Mouse (Mus musculus): Measurements from ENCODE around the gene Gm20388. TPM values are rescaled to one million over a fixed set of nuclear protein-coding genes. Genes with fewer than 3 reads are reported as not detected.

Gene Gm20388
- polyA plus RNA-seq, 1 experiment from 2014 or later: 5.3 TPM

DNA sequence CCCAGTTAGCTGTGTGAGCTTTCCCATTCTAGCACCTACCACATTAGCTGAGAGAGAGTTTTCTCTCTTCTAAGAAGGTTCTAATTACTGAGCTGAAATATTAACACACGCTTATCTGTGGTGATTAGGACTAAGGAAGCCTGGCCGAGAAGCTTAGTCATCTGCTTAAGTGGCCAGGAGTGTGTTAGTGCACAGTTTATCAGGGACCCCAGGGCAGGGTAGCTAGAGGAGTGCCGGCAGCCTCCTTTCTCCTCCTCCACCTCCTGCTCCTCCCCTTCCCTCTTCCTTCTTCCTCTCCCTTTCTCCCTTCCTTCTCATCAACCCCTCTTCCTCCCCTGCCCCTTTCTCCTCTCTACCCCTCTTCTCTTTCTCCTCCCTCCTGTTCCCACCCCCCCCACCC, 4339.6 kb downstream of the Gm20388 start:
- DNase-seq (ENCODE audit: low spot score) (no peak), ATAC-seq (replicated peaks; ENCODE audit: low FRiP score) (peak; percentile 94)
- WGBS: 10% methylated on average over 3 of the region's 3 CpGs
- Histone ChIP-seq H3K4me2 (peak overlapping the region; percentile 56), H3K4me1 (replicated peaks; ENCODE audit: control insufficient read depth, insufficient read depth, low read length) (peaks cover 35% of the 10 kb centered on the region), H3K9ac (ENCODE audit: low read depth, low read length) (peak overlapping the region; percentile 26), H3K27me3 (replicated peaks; ENCODE audit: control insufficient read depth, insufficient read depth, low read length) (no peaks in the 10 kb centered on the region), H3K27ac (ENCODE audit: low read depth, low read length) (peak overlapping the region; percentile 88), H3K4me3 (ENCODE audit: low read depth, low read length) (no peak overlapping the region), H3K36me3 (ENCODE audit: control insufficient read depth, insufficient read depth, low read length) (no peaks in the 10 kb centered on the region), H3K9me3 (ENCODE audit: control insufficient read depth, low read length) (no peaks in the 10 kb centered on the region)

DNA sequence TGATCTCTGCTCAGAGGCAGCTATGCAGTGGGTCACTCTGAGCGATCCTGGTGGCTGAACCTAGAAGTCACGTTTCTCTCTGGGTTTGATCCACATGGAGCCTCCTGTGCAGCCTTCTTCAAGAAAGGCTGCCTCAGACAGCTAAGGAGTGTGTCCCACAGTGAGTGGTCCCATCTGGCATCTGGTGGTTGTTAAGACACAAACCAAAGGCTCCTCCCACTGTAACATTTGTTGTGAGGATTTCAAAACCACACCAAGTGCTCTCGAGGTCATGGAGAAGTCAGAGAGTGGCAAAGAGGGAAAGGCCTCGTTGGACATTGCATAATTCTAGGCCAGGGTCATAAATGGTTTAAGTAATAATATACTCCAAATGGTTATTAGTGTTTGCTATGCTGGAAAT, 4340.1 kb downstream of the Gm20388 start:
- no peak overlapping the region for H3K4me3 ChIP-seq (ENCODE audit: low read depth, low read length)
- peaks cover 35% of the 10 kb centered on the region for H3K4me1 ChIP-seq (replicated peaks; ENCODE audit: control insufficient read depth, insufficient read depth, low read length)
- DNase-seq (ENCODE audit: low spot score) (no peak), ATAC-seq (replicated peaks; ENCODE audit: low FRiP score) (peak; percentile 18; the same call in 1 of the 2 replicates)
- H3K27me3 ChIP-seq (replicated peaks; ENCODE audit: control insufficient read depth, insufficient read depth, low read length): no peaks in the 10 kb centered on the region
- no peaks in the 10 kb centered on the region for H3K36me3 ChIP-seq (ENCODE audit: control insufficient read depth, insufficient read depth, low read length)
- H3K4me2 ChIP-seq: peak overlapping the region; percentile 56
- no peaks in the 10 kb centered on the region for H3K9me3 ChIP-seq (ENCODE audit: control insufficient read depth, low read length)
- H3K9ac ChIP-seq (ENCODE audit: low read depth, low read length): no peak overlapping the region; the same call in 1 of the 2 replicates
- peak overlapping the region; percentile 81 for H3K27ac ChIP-seq (ENCODE audit: low read depth, low read length)
- WGBS: 17% methylated on average over 4 of the region's 4 CpGs

DNA sequence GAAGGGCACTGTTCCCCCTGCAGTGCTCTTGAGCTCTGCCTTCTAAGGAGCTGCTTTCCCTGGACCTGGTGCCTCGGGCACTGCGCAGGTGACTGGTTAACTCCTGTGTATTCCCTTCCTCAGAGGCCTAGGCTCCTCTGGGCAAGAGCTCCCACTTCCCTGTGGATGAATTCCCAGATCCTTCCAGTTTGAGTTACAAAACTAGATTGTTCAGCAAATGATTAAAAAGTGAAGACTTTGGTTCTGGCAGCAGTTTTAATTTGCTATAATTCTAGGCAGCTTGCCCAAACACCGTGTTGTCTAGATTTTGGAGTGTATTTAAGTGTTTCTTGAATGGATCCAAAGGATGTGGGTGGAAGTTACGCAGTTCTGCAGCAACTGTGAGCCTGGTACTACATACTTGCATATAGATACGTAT, 4341.9 kb downstream of the Gm20388 start:
- peaks cover 37% of the 10 kb centered on the region for H3K4me1 ChIP-seq (replicated peaks; ENCODE audit: control insufficient read depth, insufficient read depth, low read length)
- H3K27ac ChIP-seq (ENCODE audit: low read depth, low read length): no peak overlapping the region
- H3K9me3 ChIP-seq (ENCODE audit: control insufficient read depth, low read length): no peaks in the 10 kb centered on the region
- DNase-seq (ENCODE audit: low spot score) (no peak), ATAC-seq (replicated peaks; ENCODE audit: low FRiP score) (no peak)
- H3K27me3 ChIP-seq (replicated peaks; ENCODE audit: control insufficient read depth, insufficient read depth, low read length): no peaks in the 10 kb centered on the region
- 87% methylated on average over 5 of the region's 5 CpGs for WGBS
- H3K4me2 ChIP-seq: no peak overlapping the region
- H3K36me3 ChIP-seq (ENCODE audit: control insufficient read depth, insufficient read depth, low read length): no peaks in the 10 kb centered on the region
- no peak overlapping the region for H3K9ac ChIP-seq (ENCODE audit: low read depth, low read length)
- no peak overlapping the region for H3K4me3 ChIP-seq (ENCODE audit: low read depth, low read length)

DNA sequence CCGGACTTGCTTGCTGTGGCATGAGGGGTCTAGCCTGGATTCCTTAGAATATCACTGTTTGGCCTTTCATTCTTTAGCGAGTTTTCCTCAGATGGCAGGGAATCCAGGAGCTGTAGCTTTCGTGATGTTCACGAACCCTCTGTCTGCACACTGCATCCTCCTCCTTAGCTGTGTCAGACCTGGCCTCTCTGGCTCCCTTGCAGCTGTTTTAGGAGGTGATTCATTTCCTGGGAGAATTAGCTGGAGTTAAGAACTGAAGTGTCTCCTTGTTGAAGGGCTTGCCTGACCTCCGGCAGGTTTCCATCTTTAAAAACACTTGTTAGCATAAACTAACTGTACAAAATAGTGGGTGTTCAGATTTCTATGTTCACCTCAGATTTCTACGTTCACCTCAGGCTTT, 4343.3 kb downstream of the Gm20388 start:
- no peak overlapping the region for H3K4me3 ChIP-seq (ENCODE audit: low read depth, low read length)
- H3K36me3 ChIP-seq (ENCODE audit: control insufficient read depth, insufficient read depth, low read length): no peaks in the 10 kb centered on the region
- no peak overlapping the region for H3K9ac ChIP-seq (ENCODE audit: low read depth, low read length)
- H3K4me2 ChIP-seq: no peak overlapping the region
- H3K4me1 ChIP-seq (replicated peaks; ENCODE audit: control insufficient read depth, insufficient read depth, low read length): peaks cover 39% of the 10 kb centered on the region
- no peaks in the 10 kb centered on the region for H3K27me3 ChIP-seq (replicated peaks; ENCODE audit: control insufficient read depth, insufficient read depth, low read length)
- no peaks in the 10 kb centered on the region for H3K9me3 ChIP-seq (ENCODE audit: control insufficient read depth, low read length)
- ATAC-seq (replicated peaks; ENCODE audit: low FRiP score) (no peak), DNase-seq (ENCODE audit: low spot score) (no peak)
- H3K27ac ChIP-seq (ENCODE audit: low read depth, low read length): no peak overlapping the region
- WGBS: 87% methylated on average over 6 of the region's 6 CpGs

DNA sequence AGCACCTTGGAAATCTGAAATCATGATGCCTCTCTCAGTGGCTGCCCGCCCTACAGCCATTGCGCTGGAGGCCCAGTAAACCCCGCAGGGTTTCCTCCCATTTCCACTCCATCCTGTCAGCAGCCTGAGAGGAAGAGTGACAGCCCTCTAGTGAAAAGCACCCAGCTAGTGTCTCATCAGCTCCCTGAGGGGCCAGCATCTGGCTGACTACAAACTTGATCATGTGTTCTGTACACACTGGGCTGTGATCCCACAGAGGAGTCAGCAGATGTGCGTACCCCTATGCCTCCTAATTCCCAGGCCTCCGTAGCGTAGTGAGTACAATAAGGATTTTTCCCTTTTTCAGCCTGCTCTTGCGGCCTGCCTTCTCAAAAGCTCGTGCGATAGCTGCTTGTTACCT, 4346.2 kb downstream of the Gm20388 start:
- no peaks in the 10 kb centered on the region for H3K27me3 ChIP-seq (replicated peaks; ENCODE audit: control insufficient read depth, insufficient read depth, low read length)
- no peak for DNase-seq (ENCODE audit: low spot score)
- no peaks in the 10 kb centered on the region for H3K9me3 ChIP-seq (ENCODE audit: control insufficient read depth, low read length)
- no peak overlapping the region for H3K9ac ChIP-seq (ENCODE audit: low read depth, low read length)
- WGBS: 83% methylated on average over 9 of the region's 9 CpGs
- H3K27ac ChIP-seq (ENCODE audit: low read depth, low read length): no peak overlapping the region
- H3K4me2 ChIP-seq: no peak overlapping the region
- no peaks in the 10 kb centered on the region for H3K36me3 ChIP-seq (ENCODE audit: control insufficient read depth, insufficient read depth, low read length)
- H3K4me3 ChIP-seq (ENCODE audit: low read depth, low read length): no peak overlapping the region
- ATAC-seq (replicated peaks; ENCODE audit: low FRiP score): no peak
- peaks cover 26% of the 10 kb centered on the region for H3K4me1 ChIP-seq (replicated peaks; ENCODE audit: control insufficient read depth, insufficient read depth, low read length)

DNA sequence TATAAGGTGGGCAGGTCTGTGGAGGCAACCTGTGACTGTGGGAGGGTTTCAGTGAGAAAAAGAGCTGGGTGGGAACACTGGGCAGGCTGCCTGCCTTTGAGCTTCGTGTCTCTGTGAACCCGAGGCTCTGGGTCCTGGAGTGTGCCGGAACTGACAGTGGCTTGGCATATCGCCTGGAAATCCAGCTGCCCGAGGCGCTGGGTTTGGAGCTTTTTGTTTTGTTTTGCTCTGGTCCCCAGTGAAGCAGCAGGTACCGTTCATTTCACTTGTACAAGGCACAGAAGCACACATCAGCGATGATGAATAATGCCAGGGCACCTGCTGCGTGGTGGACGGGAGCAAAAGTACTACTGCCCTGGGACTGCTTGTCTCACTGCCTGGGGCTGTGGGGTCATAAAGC, 4346.7 kb downstream of the Gm20388 start:
- DNase-seq (ENCODE audit: low spot score) (no peak), ATAC-seq (replicated peaks; ENCODE audit: low FRiP score) (no peak)
- Histone ChIP-seq H3K4me1 (replicated peaks; ENCODE audit: control insufficient read depth, insufficient read depth, low read length) (peaks cover 20% of the 10 kb centered on the region), H3K36me3 (ENCODE audit: control insufficient read depth, insufficient read depth, low read length) (no peaks in the 10 kb centered on the region), H3K9me3 (ENCODE audit: control insufficient read depth, low read length) (no peaks in the 10 kb centered on the region), H3K9ac (ENCODE audit: low read depth, low read length) (no peak overlapping the region), H3K27ac (ENCODE audit: low read depth, low read length) (no peak overlapping the region), H3K4me3 (ENCODE audit: low read depth, low read length) (no peak overlapping the region), H3K4me2 (no peak overlapping the region), H3K27me3 (replicated peaks; ENCODE audit: control insufficient read depth, insufficient read depth, low read length) (no peaks in the 10 kb centered on the region)
- 87% methylated on average over 10 of the region's 10 CpGs for WGBS

DNA sequence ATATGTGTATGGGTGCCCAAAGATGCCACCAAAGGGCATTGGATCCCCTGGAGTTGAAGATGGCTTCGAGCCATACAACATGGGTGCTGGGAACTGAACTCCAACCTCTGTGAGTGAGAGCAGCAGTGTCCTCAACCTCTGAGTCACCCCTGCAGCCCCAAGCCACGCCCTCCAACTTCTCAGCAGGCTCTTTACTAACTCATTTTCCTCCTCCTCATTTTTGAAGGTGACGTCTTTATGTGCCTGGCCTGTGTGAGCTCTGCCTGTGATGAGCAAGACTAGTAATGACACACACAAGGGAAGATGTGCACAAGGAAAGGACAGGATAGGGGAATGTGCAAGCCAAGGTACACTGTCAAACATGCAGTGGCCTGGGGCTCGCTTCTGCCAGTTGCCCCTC, 4348.5 kb downstream of the Gm20388 start:
- H3K27ac ChIP-seq (ENCODE audit: low read depth, low read length): no peak overlapping the region
- ATAC-seq (replicated peaks; ENCODE audit: low FRiP score): no peak
- WGBS: 78% methylated on average over 4 of the region's 4 CpGs
- no peak overlapping the region for H3K9ac ChIP-seq (ENCODE audit: low read depth, low read length)
- H3K27me3 ChIP-seq (replicated peaks; ENCODE audit: control insufficient read depth, insufficient read depth, low read length): no peaks in the 10 kb centered on the region
- peaks cover 19% of the 10 kb centered on the region for H3K4me1 ChIP-seq (replicated peaks; ENCODE audit: control insufficient read depth, insufficient read depth, low read length)
- no peak overlapping the region for H3K4me2 ChIP-seq
- H3K36me3 ChIP-seq (ENCODE audit: control insufficient read depth, insufficient read depth, low read length): no peaks in the 10 kb centered on the region
- no peak overlapping the region for H3K4me3 ChIP-seq (ENCODE audit: low read depth, low read length)
- DNase-seq (ENCODE audit: low spot score): no peak
- H3K9me3 ChIP-seq (ENCODE audit: control insufficient read depth, low read length): no peaks in the 10 kb centered on the region

DNA sequence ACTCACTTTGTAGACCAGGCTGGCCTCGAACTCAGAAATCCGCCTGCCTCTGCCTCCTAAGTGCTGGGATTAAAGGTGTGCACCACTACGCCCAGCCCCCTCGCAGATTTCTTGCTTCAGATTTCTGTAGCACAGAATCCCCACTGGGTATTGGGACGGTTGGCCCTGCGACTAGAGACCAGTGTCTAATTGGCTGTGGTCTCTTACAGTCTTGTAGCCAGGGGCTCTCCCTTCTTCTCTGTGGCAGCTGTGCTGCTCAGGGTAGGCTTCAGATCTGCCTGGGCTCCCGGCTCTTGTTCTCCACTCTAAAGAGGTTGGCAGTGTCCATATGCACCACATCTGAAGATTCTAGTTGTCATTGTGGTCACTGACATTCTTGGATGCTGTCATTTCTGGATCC, 4349.3 kb downstream of the Gm20388 start:
- 79% methylated on average over 7 of the region's 7 CpGs for WGBS
- H3K4me1 ChIP-seq (replicated peaks; ENCODE audit: control insufficient read depth, insufficient read depth, low read length): peaks cover 23% of the 10 kb centered on the region
- no peak overlapping the region for H3K4me2 ChIP-seq

DNA sequence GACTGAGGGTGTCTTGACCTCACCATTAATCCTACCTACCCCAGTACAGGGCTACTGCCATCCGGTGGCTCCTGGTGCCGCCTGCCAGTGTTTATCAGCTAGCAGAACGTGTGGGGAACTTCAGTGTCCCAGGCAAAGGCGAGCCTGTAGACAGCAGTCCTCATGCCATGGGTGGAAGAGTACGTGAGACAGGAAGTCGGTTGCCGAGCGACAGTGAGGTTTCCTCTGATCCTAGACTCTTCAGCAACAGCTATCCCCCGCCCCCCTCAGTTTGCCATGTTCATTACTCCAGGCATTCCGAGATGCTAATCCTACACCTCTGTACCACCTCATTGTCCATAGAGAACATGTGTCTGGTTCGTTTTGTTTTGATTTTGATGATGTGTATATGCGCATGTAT, 4349.7 kb downstream of the Gm20388 start:
- 51% methylated on average over 12 of the region's 12 CpGs for WGBS
- Histone ChIP-seq H3K9ac (ENCODE audit: low read depth, low read length) (no peak overlapping the region), H3K36me3 (ENCODE audit: control insufficient read depth, insufficient read depth, low read length) (no peaks in the 10 kb centered on the region), H3K27me3 (replicated peaks; ENCODE audit: control insufficient read depth, insufficient read depth, low read length) (no peaks in the 10 kb centered on the region), H3K4me2 (no peak overlapping the region), H3K9me3 (ENCODE audit: control insufficient read depth, low read length) (no peaks in the 10 kb centered on the region), H3K4me3 (ENCODE audit: low read depth, low read length) (no peak overlapping the region), H3K4me1 (replicated peaks; ENCODE audit: control insufficient read depth, insufficient read depth, low read length) (peaks cover 27% of the 10 kb centered on the region), H3K27ac (ENCODE audit: low read depth, low read length) (0 out of 2 replicates have a peak overlapping the region, but pooled peaks have one; percentile 5)
- ATAC-seq (replicated peaks; ENCODE audit: low FRiP score) (peak; percentile 35; the same call in 1 of the 2 replicates), DNase-seq (ENCODE audit: low spot score) (no peak)

More for the DNA sequence above, 4349.3 kb downstream of the Gm20388 start:
- no peak for ATAC-seq (replicated peaks; ENCODE audit: low FRiP score)
- Histone ChIP-seq H3K9ac (ENCODE audit: low read depth, low read length) (no peak overlapping the region), H3K27me3 (replicated peaks; ENCODE audit: control insufficient read depth, insufficient read depth, low read length) (no peaks in the 10 kb centered on the region), H3K36me3 (ENCODE audit: control insufficient read depth, insufficient read depth, low read length) (no peaks in the 10 kb centered on the region), H3K9me3 (ENCODE audit: control insufficient read depth, low read length) (no peaks in the 10 kb centered on the region), H3K4me3 (ENCODE audit: low read depth, low read length) (no peak overlapping the region), H3K27ac (ENCODE audit: low read depth, low read length) (0 out of 2 replicates have a peak overlapping the region, but pooled peaks have one; percentile 5)
- DNase-seq (ENCODE audit: low spot score): no peak
